Mouse (Mus musculus) ZHBTc4 (cell line): ENCODE results near the gene Zfp39.
A peak's percentile ranks its signal among the peaks of the same experiment; 100 is the strongest.

ENCODE experiments used
- DNase-seq: peaks from one replicate; pipeline ENCODE4 v3.0.0-alpha.2; 2011; ENCODE audit warnings: low read depth, low spot score

The Zfp39 gene

GRCm38 (mm10) chr11:58903511-58904409 lies at the start of gene Zfp39:
Zfp39 (minus strand) TSS chr11:58904225.
- peak; percentile 96 for DNase-seq

GRCm38 (mm10) chr11:58953351-58954169 lies 49.5 kb upstream of the Zfp39 start:
- no peak for DNase-seq

GRCm38 (mm10) chr11:58951210-58951609 lies 47.2 kb upstream of the Zfp39 start:
- DNase-seq = no peak

- peak; percentile 41 for DNase-seq
These were observed 45.7 kb upstream of the Zfp39 start for GRCm38 (mm10) chr11:58949480-58950431.

GRCm38 (mm10) chr11:58948542-58949479 lies 44.8 kb upstream of the Zfp39 start, which contains the start of gene Hist3h2ba:
Hist3h2ba (plus strand) TSS chr11:58948920.
- DNase-seq = peak; percentile 88

- DNase-seq = no peak
These were observed 43.9 kb upstream of the Zfp39 start for GRCm38 (mm10) chr11:58947798-58948528.

- DNase-seq = no peak
These were observed 43.3 kb upstream of the Zfp39 start for GRCm38 (mm10) chr11:58947306-58947705.

- DNase-seq = no peak
These were observed 40.1 kb upstream of the Zfp39 start for GRCm38 (mm10) chr11:58944136-58944535.

- peak; percentile 9 for DNase-seq
These were observed 35.0 kb upstream of the Zfp39 start for GRCm38 (mm10) chr11:58939088-58939439.

GRCm38 (mm10) chr11:58938322-58939087 lies 34.5 kb upstream of the Zfp39 start, which contains the start of gene Rnf187:
Rnf187 (minus strand) TSS chr11:58938916.
- DNase-seq = peak; percentile 97

- DNase-seq = peak; percentile 52
These were observed 33.9 kb upstream of the Zfp39 start for GRCm38 (mm10) chr11:58937909-58938308.

- DNase-seq = no peak
These were observed 27.6 kb upstream of the Zfp39 start for GRCm38 (mm10) chr11:58931576-58931975.

GRCm38 (mm10) chr11:58930254-58930653 lies 26.2 kb upstream of the Zfp39 start:
- DNase-seq = no peak

GRCm38 (mm10) chr11:58929641-58930040 lies 25.6 kb upstream of the Zfp39 start:
- no peak for DNase-seq

GRCm38 (mm10) chr11:58929055-58929454 lies 25.0 kb upstream of the Zfp39 start:
- no peak for DNase-seq

- DNase-seq = peak; percentile 64
These were observed 24.0 kb upstream of the Zfp39 start for GRCm38 (mm10) chr11:58927790-58928651.

GRCm38 (mm10) chr11:58927053-58927452 lies 23.0 kb upstream of the Zfp39 start:
- no peak for DNase-seq

GRCm38 (mm10) chr11:58926651-58927050 lies 22.6 kb upstream of the Zfp39 start:
- no peak for DNase-seq
